Mouse (Mus musculus): ENCODE measurements around the gene Tagln.
A peak's percentile ranks its signal among the peaks of the same experiment; 100 is the strongest.

The Tagln gene

DNA sequence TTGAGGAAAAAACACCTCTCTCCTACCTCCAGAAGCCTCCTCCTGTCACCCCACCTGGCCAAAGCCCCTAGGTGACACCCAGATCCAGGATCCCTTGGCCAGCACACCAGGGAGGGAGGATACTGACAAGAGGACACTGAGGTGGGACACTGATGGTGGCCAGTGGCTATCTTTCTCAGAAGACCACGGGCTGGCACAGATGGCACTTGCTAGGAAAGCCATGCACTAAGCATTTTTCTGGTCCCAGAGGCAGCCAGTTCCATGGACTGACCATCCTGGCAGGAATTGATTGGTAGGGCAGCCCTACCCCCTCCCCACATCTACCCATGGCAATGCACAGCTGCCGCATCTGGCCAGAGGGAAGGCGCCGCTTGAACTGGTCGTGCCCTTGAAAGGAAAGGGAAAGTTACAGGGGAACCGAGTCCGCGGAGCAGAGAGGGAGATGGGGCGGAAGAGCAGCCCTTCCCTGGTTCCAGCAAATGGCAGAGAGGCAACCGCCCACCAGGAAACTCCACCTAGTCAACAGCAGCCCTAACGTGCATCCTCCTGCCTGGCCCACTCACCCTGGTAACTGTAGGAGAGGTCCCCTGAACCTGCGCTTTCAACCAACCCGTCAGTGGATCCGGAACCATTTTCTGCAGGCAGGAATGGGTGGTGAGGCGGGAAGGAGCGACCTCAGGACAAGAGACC, 10.5 kb upstream of the Tagln start:
- peak; percentile 18 for DNase-seq (ENCODE audit: low read depth, low spot score)

GRCm38 (mm10) chr9:45945721-45946120, 9.9 kb upstream of the Tagln start:
- no peak for DNase-seq (ENCODE audit: low read depth, low spot score)

DNA sequence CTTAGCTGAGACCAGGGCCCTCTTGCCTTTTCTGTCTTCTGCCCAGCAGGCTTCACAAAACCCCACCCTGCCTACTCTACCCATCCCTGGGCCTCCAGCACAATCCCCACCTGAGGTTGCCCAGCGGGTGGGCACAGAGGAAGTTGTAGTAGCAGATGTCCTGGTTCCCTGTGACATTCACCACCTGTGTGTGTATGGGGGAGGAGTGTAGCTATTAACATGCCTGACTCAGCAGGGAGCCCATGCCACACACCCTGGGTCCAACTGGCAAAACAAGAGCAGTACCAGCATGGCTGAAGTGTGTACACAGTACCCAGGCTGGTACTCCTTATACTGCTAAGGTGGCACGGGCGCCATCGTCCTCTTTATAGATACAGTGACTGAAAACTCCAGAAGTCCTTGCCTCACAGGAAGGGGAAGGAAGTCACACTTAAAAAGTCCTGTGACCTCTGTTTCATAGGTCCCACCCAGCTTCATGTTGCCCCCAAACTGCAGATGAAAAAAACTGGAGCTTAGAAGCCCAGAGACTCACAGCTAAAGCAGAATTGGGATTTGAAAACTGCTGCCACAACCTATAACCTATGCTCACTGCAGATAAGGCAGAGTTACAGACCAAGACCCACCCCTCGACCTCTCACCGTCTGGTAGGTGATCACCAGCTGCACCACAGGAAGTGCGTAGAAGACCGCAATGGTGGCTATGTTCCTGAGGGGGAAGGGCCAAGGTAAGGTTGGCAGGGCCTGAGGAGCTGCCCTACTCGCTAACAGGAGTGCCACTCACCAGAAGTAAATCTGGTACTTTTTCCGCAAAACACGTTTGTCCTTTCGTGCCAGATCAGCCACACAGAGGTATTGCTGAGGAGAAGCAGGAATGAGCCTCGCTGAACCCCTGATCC, 8.9 kb upstream of the Tagln start:
- DNase-seq (ENCODE audit: low read depth, low spot score), result no peak

DNA sequence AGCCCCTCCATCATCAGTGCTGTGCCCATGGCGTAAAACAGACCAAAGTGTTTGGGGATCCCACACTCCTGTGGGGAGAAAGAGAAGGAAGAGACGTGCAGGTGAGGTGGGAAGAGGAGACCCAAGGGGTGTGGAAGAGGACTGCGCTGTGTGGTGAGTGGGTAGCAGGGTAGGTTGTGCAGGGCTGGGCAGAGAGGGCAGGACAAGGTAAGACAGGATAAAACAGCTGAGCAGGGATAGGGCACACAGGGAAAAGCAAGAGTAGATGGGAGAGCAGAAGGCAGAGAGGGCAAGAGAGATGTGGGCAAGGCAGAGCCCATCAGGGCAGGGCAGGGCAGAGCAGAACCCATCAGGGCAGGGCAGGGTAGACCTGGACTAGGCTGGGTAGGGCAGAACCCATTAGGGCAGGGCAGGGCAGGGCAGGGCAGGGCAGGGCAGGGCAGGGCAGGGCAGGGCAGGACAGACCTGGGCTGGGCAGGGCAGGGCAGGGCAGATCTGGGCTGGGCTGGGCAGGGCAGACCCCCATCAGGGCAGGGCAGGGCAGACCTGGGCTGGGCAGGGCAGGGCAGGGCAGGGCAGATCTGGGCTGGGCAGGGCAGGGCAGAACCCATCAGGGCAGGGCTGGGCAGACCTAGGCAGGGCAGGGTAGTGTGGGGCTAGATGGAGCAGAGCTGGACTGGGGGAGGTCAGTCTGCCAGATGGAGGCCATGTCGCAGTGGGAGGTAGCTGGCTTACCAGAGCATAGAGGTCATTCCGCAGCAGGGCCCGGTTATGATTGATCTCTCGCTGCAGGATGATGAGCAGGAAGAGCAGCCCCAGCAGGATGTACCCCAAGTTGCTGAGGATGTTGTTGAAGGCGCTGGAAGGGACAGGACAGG, 8.0 kb upstream of the Tagln start:
- no peak for DNase-seq (ENCODE audit: low read depth, low spot score)

GRCm38 (mm10) chr9:45942916-45943315, 7.1 kb upstream of the Tagln start:
- DNase-seq (ENCODE audit: low read depth, low spot score), result no peak

DNA sequence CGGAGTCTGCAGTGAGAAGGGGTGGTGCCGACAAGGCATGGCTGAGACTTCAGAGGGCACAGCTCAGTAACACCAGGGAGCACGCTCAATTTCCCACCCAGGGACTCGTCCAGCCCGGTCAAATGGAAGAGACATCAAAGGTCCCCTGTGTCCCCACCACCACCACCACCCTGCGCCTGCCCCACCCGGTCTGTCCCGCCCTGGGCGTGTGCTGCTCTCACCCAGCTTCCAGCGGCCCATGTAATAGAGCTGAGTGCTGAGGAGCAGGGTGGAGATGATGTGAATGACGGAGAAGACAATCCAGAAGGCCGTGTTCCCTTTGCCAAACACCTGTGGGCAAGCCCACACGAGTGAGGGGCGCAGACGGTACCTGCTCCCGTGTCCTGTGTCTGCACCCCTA, 6.6 kb upstream of the Tagln start:
- no peak for DNase-seq (ENCODE audit: low read depth, low spot score)

- DNase-seq (ENCODE audit: low read depth, low spot score), result peak; percentile 72
Observed at GRCm38 (mm10) chr9:45941329-45941888, 5.6 kb upstream of the Tagln start.

- DNase-seq (ENCODE audit: low read depth, low spot score), result no peak
Observed at GRCm38 (mm10) chr9:45939794-45940193, 3.9 kb upstream of the Tagln start.

DNA sequence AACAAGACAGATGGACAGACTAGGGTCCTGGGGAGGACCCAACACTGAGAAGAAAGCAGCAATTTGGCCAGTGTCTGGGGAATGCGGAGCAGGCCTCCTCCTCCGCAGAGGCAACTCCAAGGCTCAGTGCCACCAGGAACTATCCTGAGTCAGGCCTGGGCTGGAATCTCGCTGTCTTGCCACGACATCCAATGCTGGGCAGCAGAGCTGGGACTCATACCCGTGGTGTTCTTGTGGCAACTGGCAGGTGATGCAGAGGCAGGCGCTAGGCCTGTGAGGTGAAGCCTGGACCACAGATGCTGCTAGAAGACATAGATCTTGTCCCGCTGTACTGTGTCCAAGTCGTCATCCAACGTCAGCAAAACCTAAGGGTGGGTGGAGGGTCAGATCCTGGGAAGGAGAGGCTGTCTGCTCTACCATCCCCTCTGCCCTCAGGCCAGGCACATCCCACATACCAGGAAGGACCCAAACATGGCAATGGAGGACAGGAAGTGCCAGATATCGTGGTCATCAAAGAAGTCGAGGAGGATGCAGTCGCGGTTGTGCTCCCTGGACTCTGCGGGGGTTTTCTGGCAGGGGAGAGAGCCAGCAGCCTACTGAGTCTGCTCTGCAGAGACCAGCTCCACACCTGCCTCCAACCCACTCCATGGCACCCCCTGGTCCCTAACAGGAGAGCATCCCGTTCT, 3.2 kb upstream of the Tagln start:
- DNase-seq (ENCODE audit: low read depth, low spot score), result no peak

DNA sequence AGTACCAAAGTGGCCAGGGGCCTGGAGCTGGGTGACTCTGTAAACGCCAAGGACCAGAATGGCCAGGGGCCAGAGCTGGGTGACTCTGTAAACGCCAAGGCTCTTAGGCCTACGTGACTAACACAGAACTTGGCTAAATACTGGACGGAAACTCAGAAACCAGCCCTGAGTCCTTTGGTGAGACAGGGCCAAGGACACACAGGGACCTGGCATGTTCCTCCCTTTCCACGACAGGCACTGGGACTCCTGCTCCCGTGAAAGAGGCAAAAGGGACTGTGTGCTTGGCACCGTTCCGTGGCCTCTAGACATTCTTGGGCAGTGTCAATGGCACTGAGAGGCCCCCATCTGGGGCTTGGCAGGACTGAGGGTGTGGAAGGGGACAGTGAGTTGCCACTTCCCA, 2.2 kb upstream of the Tagln start:
- DNase-seq (ENCODE audit: low read depth, low spot score), result no peak

DNA sequence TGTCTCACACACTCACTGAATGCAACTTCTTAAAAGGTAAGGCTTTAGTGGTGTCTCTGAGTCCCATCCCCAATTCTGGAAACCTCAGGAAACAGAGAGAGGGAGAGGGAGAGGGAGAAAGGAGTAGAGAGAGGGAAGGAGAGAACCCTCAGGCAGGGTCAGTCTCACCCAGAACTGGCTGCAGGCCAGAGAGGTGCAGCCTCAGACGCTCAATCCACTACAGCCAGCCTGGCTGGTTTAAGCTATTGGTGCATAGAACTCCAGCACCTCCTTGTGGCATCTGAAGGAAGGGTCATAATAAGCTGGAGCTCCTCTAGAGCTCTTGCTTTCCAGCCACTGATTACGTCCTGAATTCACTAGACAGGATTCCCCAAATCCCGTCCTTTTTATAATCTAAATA, 1.0 kb upstream of the Tagln start:
- peak; percentile 74 for DNase-seq (ENCODE audit: low read depth, low spot score)

DNA sequence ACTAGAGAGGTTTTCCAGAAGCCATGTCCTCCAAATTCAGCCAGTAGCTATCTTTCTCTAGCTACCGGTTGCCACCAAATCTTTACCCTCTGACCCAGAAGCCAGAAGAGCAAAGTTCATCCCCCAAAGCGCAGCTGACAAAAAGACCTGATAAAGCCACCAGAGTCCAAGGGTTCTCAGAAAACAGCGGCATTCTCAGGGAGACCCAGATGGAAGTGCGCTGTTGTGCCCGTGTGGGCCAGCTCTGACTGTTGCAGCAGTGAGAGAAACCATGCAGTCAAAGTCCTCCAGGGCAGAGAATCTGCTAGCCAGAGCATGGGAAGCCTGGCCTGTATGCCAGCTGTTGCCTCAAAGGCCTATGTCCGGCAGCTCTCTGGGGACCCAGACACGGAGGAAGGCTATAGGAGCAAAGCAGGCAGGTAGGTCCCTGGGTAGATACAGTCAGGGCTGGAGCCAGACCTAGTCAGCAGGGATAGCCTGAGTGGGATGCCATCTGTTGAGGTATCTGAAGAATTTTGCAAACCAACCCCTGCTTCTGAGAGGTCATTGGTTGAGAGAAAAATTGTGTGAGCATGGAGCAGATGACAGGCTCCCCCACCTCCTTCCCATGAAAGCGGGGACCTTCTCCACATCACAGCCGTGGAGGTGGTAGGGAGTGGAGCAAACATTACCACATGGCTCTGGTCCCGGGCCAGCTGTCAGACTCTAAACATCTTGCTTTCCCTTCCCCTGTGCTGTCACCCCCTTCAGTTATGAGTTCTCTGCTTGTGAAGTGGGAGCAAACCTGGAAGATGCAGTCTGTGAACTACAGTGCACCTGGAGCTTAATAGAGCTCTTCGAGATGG, 3.1 kb downstream of the Tagln start:
- no peak for DNase-seq (ENCODE audit: low read depth, low spot score)

GRCm38 (mm10) chr9:45931958-45932357, 3.9 kb downstream of the Tagln start:
- DNase-seq (ENCODE audit: low read depth, low spot score), result no peak

DNA sequence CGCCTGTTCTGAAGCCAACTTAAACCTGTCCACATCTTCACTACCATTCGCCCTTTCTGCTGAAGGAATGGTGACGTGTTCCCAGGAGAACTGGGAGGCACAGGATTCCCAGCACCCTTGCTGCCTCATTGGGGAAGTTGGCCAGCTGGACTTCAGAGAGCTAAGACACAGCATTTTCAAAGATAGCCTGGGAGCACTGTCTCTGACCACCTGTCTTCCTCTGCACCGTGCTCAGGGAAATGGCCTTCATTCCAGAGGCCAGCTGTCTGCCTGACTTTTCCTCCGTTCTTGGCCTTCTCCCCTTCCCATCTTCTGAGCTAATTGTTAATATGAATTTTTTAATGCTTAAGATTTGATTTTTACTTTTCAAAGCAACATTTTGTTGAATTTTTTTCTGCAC, 6.6 kb downstream of the Tagln start:
- no peak for DNase-seq (ENCODE audit: low read depth, low spot score)

DNA sequence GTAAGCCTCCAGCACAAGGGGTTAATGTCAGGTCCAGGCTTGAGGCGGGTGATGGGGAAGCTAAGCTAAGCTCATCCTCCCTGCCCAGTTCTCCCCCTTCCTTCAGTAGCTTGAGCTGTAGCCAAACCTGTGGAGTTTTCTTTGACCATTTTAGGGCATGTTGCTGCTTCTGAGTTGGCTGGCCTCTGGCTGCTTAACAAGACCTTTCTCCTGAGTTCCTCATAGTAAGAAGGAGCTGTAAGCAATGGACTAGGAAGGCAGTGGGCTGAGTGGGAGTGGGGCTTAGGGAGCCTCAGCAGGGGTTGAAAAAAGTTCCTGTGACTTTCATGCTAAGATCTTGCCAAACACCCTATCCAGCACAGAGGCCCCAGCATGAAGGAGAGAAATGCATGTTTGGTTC, 16.0 kb downstream of the Tagln start:
- DNase-seq (ENCODE audit: low read depth, low spot score), result no peak

- DNase-seq (ENCODE audit: low read depth, low spot score), result no peak
Observed at GRCm38 (mm10) chr9:45917041-45917934, 18.6 kb downstream of the Tagln start.

DNA sequence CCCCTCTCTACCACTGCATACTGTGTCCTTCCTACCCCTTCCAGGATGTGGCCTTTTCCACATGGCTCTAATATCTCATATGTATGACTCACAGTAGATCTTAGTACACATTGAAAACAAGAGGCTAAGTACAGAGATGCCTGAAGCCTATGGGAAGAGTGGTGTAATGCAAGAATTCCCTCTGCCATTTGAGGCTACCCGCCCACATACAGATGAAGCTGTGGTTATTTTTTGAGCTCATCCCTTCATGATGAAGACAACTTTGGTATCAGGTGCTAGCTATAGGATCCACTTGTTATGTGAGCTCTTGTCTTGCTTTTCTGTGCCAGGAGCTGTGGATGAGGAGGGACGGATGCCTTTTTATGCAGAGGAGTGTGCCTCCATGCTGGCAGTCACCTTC, 20.2 kb downstream of the Tagln start:
- DNase-seq (ENCODE audit: low read depth, low spot score), result no peak

- peak; percentile 46 for DNase-seq (ENCODE audit: low read depth, low spot score)
Observed at GRCm38 (mm10) chr9:45911673-45912072, 24.2 kb downstream of the Tagln start.

GRCm38 (mm10) chr9:45910995-45911394, 24.9 kb downstream of the Tagln start:
- no peak for DNase-seq (ENCODE audit: low read depth, low spot score)

Measured in R1 (cell line).